Mouse (Mus musculus) layer of hippocampus, adult 9-11 months (tissue): ENCODE measurements around the gene Mfsd4b1.
"Not testable (repeated sequence)": the region's sequence is repeated elsewhere in the genome, so short reads cannot be mapped to it uniquely, and the experiment has no call there.

ENCODE experiments used
- DNase-seq: peaks from one replicate; pipeline ENCODE4 v3.0.0; 2022

The Mfsd4b1 gene

GRCm38 (mm10) chr10:40032897-40033296 lies 7.8 kb upstream of the Mfsd4b1 start:
- no peak for DNase-seq

DNA sequence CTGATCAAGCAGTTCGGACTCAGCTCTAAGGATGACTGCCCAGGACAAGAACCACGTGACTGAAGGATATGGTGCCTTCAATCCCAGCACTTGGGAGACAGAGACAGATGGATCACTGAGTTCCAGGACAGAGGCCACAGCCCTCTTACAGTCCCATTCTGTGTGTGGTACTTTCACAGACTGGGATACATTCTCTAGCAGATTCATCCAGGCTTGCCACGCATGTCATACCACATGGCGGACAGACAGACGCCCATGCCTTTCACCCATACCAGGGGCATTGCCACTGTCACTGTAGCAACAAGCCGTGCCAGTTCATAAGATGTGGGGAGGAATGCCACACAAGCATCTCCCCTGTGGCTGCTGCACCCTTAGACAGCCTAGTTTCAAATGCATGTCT lies 5.6 kb upstream of the Mfsd4b1 start:
- no peak for DNase-seq

DNA sequence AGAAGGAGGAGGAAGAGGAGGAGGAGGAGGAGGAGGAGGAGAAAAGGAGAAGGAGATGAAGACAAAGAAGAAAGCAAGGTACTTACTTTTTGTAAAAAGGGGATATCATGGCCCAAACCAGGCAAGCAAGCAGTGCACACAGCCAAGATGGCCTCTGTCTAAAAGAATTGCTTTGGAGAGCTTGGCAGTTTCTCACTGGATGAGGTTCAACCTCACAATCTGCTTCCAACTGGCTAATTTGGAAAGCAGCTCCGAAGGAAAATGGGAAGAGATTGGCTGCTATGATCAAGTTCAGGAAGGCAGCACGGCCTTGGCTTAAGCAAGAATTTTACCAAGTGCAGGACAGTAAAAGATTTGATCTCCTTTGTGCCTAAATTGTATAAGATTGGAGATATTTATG lies 4.5 kb upstream of the Mfsd4b1 start:
- no peak for DNase-seq

GRCm38 (mm10) chr10:40028091-40028490 lies 3.0 kb upstream of the Mfsd4b1 start:
- DNase-seq = no peak

GRCm38 (mm10) chr10:40026546-40026945 lies 1.5 kb upstream of the Mfsd4b1 start:
- DNase-seq = no peak

DNA sequence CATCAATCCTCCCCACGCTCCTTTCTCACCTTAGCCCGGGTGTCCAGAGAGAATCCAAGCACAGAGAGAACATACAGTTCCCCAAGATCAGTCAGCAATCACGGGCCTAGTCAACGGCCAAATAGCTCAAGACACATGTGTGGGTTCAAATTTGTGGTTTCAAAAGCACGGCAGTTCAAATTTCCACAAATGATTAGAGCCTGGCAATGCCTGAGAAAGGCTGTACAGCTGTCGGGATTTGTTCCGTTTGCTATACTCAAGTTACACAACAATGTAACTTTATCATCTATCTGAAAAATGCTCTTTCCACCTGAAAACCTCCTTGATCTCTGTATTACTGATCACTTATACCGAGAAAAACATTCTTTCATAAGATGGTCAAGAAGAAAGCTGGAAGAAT lies 492 bp upstream of the Mfsd4b1 start:
- DNase-seq = no peak

DNA sequence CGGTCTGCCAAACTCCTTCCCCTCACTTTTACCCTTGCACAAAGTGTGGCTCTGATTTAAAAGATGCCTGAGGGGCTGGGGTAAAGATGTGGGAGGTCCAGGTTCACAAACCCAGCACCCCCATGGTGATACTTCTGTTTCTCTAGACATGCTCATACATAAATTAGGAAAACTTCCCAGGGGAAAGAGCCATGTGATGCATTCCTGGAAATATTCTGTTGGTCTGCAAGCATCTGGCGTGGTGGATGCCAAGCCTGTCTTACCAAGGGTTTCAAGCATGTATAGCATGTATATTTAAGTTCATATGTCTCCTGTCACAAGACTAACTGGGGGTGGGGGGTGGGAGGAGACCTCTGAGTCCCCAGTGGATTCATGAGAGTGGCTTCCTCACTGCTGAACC lies 4.7 kb downstream of the Mfsd4b1 start:
- DNase-seq = no peak

GRCm38 (mm10) chr10:40019492-40019891 lies 5.6 kb downstream of the Mfsd4b1 start:
- DNase-seq = no peak

GRCm38 (mm10) chr10:40018261-40018860 lies 6.7 kb downstream of the Mfsd4b1 start:
- DNase-seq = no peak

DNA sequence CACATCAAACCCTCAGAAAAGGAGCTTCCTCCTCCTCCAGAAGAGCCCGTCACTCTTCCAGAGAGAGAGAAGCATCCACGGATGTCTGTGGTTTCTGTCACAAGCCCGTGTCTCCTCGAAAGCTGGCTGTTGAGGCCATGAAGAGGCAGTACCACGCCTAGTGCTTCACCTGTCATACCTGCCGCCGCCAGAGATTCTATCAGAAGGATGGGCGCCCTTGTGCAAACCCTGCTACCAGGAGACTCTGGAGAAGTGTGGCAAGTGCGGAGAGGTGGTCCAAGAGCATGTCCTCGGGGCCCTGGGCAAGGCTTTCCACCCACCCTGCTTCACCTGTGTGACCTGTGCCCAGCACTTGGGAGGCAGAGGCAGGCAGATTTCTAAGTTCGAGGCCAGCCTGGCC lies 15.5 kb downstream of the Mfsd4b1 start:
- DNase-seq = no peak

GRCm38 (mm10) chr10:40008847-40009246 lies 16.2 kb downstream of the Mfsd4b1 start:
- not testable (repeated sequence) for DNase-seq

DNA sequence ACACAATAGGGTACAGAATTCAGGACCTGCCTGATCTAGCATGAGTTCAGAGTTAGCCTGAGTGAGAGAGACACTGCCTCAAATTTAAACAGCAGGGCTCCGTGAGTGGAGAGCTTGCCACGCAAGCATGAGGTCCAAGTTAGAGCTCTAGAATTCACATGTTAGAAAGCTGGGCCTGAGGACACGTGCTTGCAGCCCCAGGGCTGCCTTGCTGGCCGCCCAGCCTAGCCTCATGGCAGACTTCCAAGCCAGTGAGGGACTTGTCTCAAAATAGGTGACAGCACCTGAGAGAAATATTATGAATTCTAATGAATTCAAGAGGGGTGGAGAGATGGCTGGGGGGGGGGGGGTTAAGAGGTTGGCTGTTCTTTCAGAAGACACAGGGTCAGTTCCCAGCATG lies 17.1 kb downstream of the Mfsd4b1 start:
- no peak for DNase-seq

GRCm38 (mm10) chr10:40006963-40007362 lies 18.1 kb downstream of the Mfsd4b1 start:
- peak; percentile 45 for DNase-seq

DNA sequence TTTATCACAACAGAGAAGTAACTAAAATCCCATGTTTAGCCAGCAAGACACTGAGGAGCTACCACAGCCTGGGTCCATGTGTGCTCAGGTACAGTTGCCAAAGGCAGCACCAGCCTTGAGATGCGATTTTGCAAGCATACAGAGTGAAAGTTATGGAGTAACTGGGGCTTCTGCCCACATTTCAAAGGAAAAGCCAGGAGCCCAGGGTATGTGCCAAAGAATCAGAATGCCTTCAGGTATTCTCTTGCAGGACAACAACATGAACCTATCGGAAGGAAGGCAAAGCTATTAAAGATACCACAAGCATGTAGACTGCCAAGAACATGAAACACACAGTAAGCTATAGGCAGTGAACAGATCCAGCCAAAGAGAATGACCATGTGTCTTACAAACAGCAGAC lies 24.3 kb downstream of the Mfsd4b1 start:
- no peak for DNase-seq

GRCm38 (mm10) chr10:39991155-39991554 lies 33.9 kb downstream of the Mfsd4b1 start:
- no peak for DNase-seq

DNA sequence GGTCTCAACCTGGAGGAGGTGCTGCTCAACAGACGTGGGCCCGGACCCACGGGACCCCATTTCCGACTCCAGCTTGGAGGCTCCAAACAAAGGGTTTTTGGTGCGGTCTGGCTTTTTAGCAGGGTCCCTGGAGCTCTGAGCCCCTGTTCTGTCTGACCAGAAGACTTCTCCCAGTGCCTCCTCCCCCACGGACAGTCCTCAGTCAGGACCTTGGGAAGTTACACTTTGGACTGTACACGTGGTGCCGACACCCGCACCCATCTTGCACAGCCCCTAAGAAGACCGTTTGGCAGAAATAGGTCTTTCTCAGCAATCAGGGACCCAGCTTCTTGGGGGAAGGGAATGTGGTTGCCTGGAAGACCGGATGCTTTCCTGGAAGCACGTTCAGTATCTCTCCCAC lies 38.6 kb downstream of the Mfsd4b1 start, which contains the start of gene Mfsd4b5:
Gene Mfsd4b5, minus strand, starts transcription at position 181 of the 400 bp plus-strand sequence.
- DNase-seq = no peak

DNA sequence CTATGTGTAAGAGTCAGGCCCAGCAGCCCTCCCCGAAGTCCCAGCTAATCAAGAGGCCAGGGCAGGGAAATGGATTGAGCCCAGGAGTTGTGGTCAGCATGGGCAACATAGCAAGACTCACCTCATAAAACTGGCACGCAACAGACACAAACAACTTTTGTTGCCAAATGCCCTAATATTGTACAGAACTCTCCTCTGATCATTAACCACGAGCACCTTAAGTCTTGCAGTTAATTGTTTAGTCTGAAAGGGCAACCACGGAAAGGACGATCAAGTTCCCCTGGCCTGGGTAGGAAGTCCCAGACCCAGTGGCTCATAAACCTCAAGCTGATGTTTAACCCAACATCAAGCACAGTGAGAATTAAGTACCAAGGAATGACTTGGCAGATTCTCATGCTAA lies 42.5 kb downstream of the Mfsd4b1 start:
- no peak for DNase-seq

GRCm38 (mm10) chr10:39978231-39978630 lies 46.8 kb downstream of the Mfsd4b1 start:
- no peak for DNase-seq

GRCm38 (mm10) chr10:39977346-39977745 lies 47.7 kb downstream of the Mfsd4b1 start:
- DNase-seq = no peak

DNA sequence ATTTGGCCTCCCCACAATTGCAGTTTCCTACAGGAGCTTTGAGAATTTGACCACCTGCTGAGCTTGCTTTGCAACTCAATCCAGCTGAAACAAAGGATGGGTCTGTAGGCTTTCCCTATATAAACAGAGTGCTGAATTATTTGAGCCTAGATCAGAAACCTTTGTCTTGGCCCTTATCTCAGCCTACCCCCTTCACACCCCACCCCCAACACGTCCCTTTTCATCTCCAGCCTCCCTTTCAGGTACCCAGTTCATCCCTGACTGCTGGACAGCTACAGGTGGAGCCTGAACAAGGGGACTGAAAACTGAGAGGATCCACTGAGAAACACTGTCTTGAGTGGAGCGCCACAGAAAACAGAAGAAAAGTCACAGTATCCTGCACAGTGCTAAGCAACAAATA lies 49.3 kb downstream of the Mfsd4b1 start:
- no peak for DNase-seq

GRCm38 (mm10) chr10:39974982-39975381 lies 50.1 kb downstream of the Mfsd4b1 start:
- no peak for DNase-seq

DNA sequence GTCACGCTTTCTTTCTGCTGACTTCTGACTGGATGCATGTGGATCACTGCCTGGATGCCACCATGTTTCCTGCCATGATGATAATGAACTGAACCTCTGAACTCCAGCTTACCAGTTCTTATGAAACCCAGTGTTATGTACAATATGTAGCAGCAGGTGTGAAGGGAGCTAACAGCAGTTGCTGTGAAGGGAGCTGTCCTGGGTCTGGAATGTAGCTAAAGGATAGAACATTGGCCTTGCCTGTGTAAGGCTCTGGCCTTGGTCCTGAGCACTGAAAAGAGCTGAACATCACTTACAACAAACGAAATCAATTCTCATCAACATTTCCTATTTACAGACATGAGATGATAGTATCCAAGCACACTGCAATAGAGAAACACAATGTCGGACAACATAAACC lies 57.6 kb downstream of the Mfsd4b1 start:
- no peak for DNase-seq

DNA sequence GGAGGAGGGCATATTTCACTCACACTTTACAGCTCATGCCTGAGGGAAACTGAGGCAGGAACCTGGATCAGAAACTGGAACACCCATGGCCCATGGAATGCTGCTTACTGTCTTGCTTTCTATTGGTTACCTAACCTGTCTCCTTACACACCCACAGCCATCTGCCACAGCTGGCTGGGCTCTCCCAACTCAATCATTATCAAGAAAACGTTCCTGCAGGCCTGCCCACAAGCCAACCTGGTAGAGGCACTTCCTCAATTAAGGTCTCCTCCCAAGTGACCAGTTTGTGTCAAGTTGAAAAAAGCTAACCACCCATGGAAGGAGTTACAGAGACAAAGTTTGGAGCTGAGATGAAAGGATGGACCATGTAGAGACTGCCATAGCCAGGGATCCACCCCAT lies 63.2 kb downstream of the Mfsd4b1 start:
- DNase-seq = no peak

- DNase-seq = no peak
Measured at GRCm38 (mm10) chr10:39960441-39960822, 64.6 kb downstream of the Mfsd4b1 start.

DNA sequence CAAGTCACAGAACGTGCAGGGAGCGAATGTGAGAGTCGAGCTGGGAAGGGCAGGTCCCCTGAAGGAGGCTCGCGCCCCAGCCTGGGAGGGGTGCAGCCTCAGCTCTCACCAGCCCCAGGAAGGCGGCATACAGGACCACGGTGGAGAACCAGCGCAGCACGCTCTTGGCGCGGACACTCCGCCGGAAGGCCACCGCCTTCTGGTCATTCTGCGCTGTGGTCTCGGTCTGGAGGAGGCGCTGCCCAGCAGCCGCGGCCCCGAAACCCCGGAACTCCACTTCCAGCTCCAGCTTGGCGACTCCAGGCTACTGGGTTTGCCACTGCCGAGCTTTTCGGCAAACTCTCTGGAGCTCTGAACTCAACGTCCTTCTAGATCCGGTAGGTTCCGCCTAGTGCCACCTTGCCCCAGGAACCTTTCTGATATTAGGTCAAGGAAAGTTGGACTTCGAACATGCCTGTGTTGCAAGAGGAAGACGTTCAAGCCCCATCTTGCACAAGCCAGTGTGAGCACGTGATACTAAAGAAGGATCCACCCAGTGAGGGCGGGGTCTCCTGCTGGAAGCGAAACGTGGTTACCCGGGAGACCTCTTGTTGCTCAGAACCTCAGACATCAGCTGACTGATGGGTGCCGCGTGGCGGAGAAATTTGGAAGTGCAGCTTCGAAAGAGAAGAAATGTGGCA lies 65.2 kb downstream of the Mfsd4b1 start, which contains the start of gene Mfsd4b3:
Gene Mfsd4b3, minus strand, starts transcription at position 393 of the 680 bp plus-strand sequence.
- peak; percentile 96 for DNase-seq
